Mouse (Mus musculus): Measurements from ENCODE around the gene Bsn.

DNA sequence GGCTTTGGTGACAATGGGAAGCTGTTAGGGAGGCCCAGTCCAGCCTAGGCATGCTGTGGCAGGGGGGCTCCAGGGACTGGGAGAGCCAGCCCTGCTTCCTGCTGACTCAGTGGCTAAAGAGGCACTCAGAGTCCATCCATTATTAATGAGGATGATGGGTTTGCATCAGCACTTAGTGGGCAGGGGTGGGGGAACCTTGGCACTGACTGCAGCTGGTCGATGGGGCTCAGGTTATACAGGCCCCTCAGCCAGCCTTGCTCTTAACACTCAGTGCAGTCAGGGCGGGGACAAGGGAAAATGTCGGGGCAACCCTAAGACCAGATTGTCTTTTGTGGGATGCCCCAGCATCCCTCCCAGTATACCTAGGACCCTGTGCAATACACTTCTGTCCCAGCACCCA is 128.0 kb downstream of the Bsn start:
- TF ChIP-seq GATA2 (IDR thresholded peaks at IDR 0.05; ENCODE audit: borderline replicate concordance, low read depth, low read length): no peak
- TF ChIP-seq CTCF (IDR thresholded peaks at IDR 0.05; ENCODE audit: low read depth, low read length): no peak
- no peak for TF ChIP-seq GATA1 (IDR thresholded peaks at IDR 0.05; ENCODE audit: borderline replicate concordance, low read length)
- TF ChIP-seq TAL1 (conservative IDR thresholded peaks at IDR 0.05; ENCODE audit: low read depth, low read length): no peak
